Comparison of ENCODE assay signal across 20 mouse cellular contexts in genomic region chr2:179491891-179492290, GRCm38 (mm10). TPM values are rescaled to one million over a fixed set of nuclear protein-coding genes. Genes with fewer than 3 reads are reported as not detected.
A peak's percentile ranks its signal among the peaks of the same experiment; 100 is the strongest.
DNase-seq lines count a peak whose midpoint lies in the region; TF ChIP-seq lines count a peak whose summit lies in the region.
"Had no signal": no experiment of that assay in that cellular context is flagged by ENCODE, and none has a peak within 500 bp of the region (broad histone marks: within the 10 kb centered on the region; RNA-seq: fewer than 3 reads in every experiment).

No protein-coding gene starts in this region.

- no peak for DNase-seq in layer of hippocampus, adult 2 months (ENCODE audit: low spot score in 2 of 2)
- DNase-seq in layer of hippocampus, adult 18-20 months (ENCODE audit: low spot score in 2 of 2): no peak
- DNase-seq in Muller cell, postnatal 12 days (ENCODE audit: inconsistent ontology term): peak; percentile 32
- peak; percentile 57 for DNase-seq in brain, embryonic 14.5 days (ENCODE audit: low read depth)
- peak; percentile 87 for DNase-seq in retina, postnatal 1 day
- no peak for DNase-seq in urinary bladder, adult 2 months (ENCODE audit: low spot score)
- no peak for DNase-seq in cerebellum, postnatal 36 days
- no peak for DNase-seq in cerebellum, postnatal 10 days
- DNase-seq: adrenal gland, adult 2 months; adrenal gland, postnatal 10 days; adrenal gland, postnatal 25 days; cerebellum, adult 11-12 months; cerebellum, adult 2 months; cerebellum, adult 9-10 months; cerebellum, postnatal 14 days had no signal

- no peak for TF ChIP-seq POLR2A in brain, embryonic 14.5 days (IDR thresholded peaks at IDR 0.05; ENCODE audit: borderline replicate concordance, extremely low read depth, insufficient read depth, insufficient read length, poor library complexity, severe bottlenecking)

- H3K27ac ChIP-seq in layer of hippocampus, adult 2 months: peak overlapping the region; percentile 36; the same call in 1 of the 2 replicates
- H3K27ac ChIP-seq: embryonic facial prominence, embryonic 10.5 days; embryonic facial prominence, embryonic 12.5 days; forebrain, embryonic 13.5 days had no signal

- TF ChIP-seq CTCF in layer of hippocampus, adult 2 months (conservative IDR thresholded peaks at IDR 0.05): no peak
- no peak for TF ChIP-seq CTCF in brain, embryonic 14.5 days (IDR thresholded peaks at IDR 0.05; ENCODE audit: borderline replicate concordance, extremely low read depth, insufficient read depth, insufficient read length)

- H3K4me3 ChIP-seq in layer of hippocampus, adult 2 months: peak overlapping the region; percentile 26; the same call in 1 of the 2 replicates
- H3K4me3 ChIP-seq: embryonic facial prominence, embryonic 10.5 days; embryonic facial prominence, embryonic 12.5 days; forebrain, embryonic 13.5 days had no signal

RNA-seq across cellular contexts. Expression of gene Cdh4, which starts 49.7 kb away (rescaled TPM):
- 10 to 100 TPM in 1 of 2 experiments, 1 to 10 TPM in 1; 8.5 to 12.4 TPM for total RNA-seq in layer of hippocampus, adult 2 months (2021)
- 10 to 100 TPM in 1 of 2 experiments, 1 to 10 TPM in 1; 8.7 to 10.3 TPM for total RNA-seq in layer of hippocampus, adult 18-20 months (2021)
- polyA plus RNA-seq in brain, embryonic 14.5 days (2012; rRNA removed): 32.0 and 48.4 TPM in 2 replicates
- polyA plus RNA-seq in urinary bladder, adult 2 months (2012; rRNA removed): 3.1 and 4.6 TPM in 2 replicates
- total RNA-seq: MEL had no signal
- polyA plus RNA-seq: C2C12 had no signal

Comparison
In these comparisons a context has a peak if more than half of its experiments do, and no peak if none do; other contexts are left out.
1. DNase-seq: peak in Muller cell, postnatal 12 days (single experiment), brain, embryonic 14.5 days (single experiment) and retina, postnatal 1 day (single experiment); none in layer of hippocampus, adult 2 months (0 of 2), layer of hippocampus, adult 18-20 months (0 of 2), urinary bladder, adult 2 months (single experiment), cerebellum, postnatal 36 days (0 of 2) and cerebellum, postnatal 10 days (0 of 2).